Mouse (Mus musculus) thymus, adult 2 months (tissue): ENCODE results near the gene Ppp1r9a. TPM values are rescaled to one million over a fixed set of nuclear protein-coding genes. Genes with fewer than 3 reads are reported as not detected.

Experiments used
- DNase-seq: peaks from one replicate; pipeline ENCODE4 v3.0.0; 2021
- H3K27ac ChIP-seq: fragments of 200-500 bp; 2 replicates; pipeline ENCODE4 v1.5.1; 2012; ENCODE audit warnings: low read length, control low read depth; ENCODE audit not compliant: control insufficient read depth, insufficient read depth
- H3K27me3 ChIP-seq: fragments of 200-500 bp; 2 replicates; pipeline ENCODE4 v1.6.1; 2012; ENCODE audit warnings: mild to moderate bottlenecking, low read length, moderate library complexity, mixed read lengths; ENCODE audit not compliant: control insufficient read depth, insufficient read depth
- H3K36me3 ChIP-seq: fragments of 200-500 bp; 2 replicates; pipeline ENCODE4 v1.6.1; 2012; ENCODE audit warnings: mild to moderate bottlenecking, low read length, moderate library complexity; ENCODE audit not compliant: control insufficient read depth, insufficient read depth
- H3K4me1 ChIP-seq: fragments of 200-500 bp; replicated peaks from 2 replicates; pipeline ENCODE4 v1.6.1; 2012; ENCODE audit warnings: low read length; ENCODE audit not compliant: control insufficient read depth, insufficient read depth
- H3K4me3 ChIP-seq: fragments of 200-500 bp; 2 replicates; pipeline ENCODE4 v1.5.1; 2012; ENCODE audit warnings: mild to moderate bottlenecking, low read length, control low read depth, moderate library complexity; ENCODE audit not compliant: control insufficient read depth, insufficient read depth
- CTCF ChIP-seq: fragments of 200-500 bp; IDR thresholded peaks from 2 replicates; pipeline ENCODE4 v1.5.1; 2012; ENCODE audit warnings: mild to moderate bottlenecking, control low read depth, low read length, moderate library complexity, borderline replicate concordance; ENCODE audit not compliant: control insufficient read depth, poor library complexity, insufficient read depth; ENCODE audit errors: extremely low read depth
- POLR2A ChIP-seq: fragments of 200-500 bp; IDR thresholded peaks from 2 replicates; pipeline ENCODE4 v1.6.1; 2012; ENCODE audit warnings: mild to moderate bottlenecking, low read length, control low read depth, moderate library complexity; ENCODE audit not compliant: control insufficient read depth, poor library complexity, insufficient read depth; ENCODE audit errors: extremely low read depth
- WGBS: fragments of 180-500 bp; shearing (Covaris S2); methylation state at CpG from one replicate; pipeline ENCODE4 v1.1.7; 2018; 5-methylcytosine and 5-hydroxymethylcytosine counted together
- polyA plus RNA-seq: library from polyadenylated mRNA; depleted of rRNA; stranded (reverse); fragments of >200 nt; gene quantifications from 2 replicates; pipeline ENCODE4 v1.2.3, GENCODE M21; 2012

Gene Ppp1r9a
- polyA plus RNA-seq, 1 experiment = 0.92 TPM

DNA sequence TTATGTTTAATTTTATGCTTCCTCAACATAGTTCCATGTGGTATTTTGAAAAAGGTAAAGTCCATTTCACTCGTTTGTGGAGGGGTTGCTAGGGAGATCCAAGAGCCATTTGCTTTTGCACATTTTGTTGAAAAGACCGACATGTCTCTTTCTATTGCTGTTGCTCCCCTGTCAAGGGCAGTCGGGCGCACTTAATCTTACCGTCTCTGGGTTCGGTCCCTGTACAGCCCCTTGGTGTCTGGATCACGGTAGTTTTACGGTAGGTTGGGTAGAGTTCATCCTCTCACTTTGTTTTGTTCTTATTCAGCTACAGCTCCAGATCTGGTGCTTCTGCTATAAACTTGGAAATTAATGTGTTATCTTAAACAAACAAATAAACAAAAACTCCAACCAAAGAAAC, 98.1 kb downstream of the Ppp1r9a start:
- Histone ChIP-seq H3K27ac (no peak overlapping the region), H3K36me3 (no peaks in the 10 kb centered on the region), H3K27me3 (no peaks in the 10 kb centered on the region), H3K4me3 (no peak overlapping the region), H3K4me1 (no peaks in the 10 kb centered on the region)
- WGBS = 93% methylated on average over 8 of the region's 8 CpGs
- no peak for DNase-seq
- TF ChIP-seq POLR2A = no peak
- TF ChIP-seq CTCF = no peak

DNA sequence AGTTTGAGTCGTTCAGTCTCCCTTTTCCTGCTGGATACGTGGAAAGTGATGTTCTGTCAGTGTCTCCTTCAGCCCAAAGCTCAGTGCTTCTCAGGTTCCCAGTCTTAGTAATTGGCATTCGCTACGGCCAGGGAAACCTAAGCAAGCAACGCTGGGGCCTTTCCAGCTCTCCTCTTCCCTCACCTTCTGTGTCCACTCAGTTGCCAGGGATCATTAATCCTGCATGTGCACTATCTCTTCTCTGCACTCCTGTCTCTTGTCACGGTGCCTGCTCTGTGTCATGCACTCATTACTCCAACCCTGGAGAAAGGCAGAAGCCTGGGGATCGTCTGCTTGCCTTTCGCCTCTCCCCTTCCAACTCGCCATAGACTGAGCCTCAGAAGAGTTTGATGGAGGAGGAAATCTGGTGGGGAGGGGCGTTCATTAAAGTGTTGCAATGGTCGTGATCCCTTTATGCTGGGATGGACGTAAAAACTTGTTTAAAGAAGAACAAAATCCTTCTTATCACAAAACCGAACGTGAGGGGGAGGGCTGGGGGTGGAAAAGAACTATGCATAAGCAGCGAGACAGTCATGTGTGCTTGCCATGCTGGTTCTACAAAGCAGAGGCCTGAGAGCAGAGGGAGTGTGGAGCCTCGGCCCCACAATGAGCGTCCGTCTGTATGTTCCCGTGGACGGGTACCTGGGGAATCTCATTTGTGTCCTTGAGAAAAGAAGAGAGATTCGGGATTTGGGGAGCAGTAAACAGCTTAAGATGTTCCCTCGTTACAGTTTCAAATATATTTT, 103.0 kb downstream of the Ppp1r9a start:
- TF ChIP-seq CTCF (no peak), POLR2A (no peak)
- no peak for DNase-seq
- WGBS = 92% methylated on average over 22 of the region's 22 CpGs
- Histone ChIP-seq H3K4me1 (no peaks in the 10 kb centered on the region), H3K27me3 (no peaks in the 10 kb centered on the region), H3K4me3 (no peak overlapping the region), H3K27ac (no peak overlapping the region), H3K36me3 (no peaks in the 10 kb centered on the region)

DNA sequence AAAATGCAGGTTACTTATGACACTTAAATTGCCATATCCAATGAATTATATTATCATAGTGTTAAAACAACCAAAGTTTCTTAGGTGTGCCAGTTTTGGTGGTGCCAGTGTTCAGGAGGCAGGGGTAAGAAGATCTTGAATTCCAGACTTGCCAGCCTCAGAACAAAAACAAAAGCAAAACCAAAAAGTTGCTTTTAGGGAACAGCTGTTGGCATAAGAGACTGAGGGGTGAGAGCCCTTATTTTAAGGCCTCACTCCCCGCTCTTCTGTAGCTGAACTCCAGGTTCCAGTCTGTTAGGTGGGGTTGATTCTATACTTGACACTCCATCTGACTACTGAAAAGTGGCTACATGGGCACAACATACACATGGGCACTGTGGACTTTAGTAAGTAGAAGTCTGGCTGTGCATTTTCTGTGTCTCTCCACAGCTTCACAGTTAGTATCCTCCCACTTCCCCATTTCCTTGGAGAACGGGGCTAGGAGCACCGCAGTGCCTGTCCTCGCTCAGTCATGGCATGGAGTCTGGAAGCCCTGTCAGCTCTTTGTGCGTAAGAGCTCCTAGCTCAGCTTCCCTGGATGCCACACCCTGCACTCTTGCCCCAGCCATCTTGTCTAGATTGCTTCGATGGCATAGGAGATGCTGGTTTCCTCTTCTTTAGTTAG, 103.7 kb downstream of the Ppp1r9a start:
- DNase-seq = no peak
- H3K4me3 ChIP-seq = no peak overlapping the region

DNA sequence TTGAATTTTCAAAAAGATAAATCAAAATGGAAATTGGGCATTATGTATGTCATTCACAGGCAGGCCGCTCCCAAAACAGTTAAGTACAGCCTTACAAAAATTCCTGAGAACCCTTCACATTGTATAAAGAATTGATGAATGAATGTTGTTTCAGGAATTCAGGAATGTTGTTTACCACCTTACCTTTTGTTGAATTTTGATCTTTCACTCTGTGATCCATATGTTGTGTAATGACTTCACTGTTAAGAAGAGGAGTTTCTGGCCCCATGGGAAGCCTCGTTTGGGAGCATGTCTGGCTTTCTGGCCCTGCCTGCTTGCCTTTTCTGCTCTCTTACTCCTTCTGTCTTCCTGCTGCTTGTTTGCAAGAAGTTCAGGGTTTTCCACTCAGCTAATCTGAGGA, 105.4 kb downstream of the Ppp1r9a start:
- DNase-seq = no peak
- Histone ChIP-seq H3K4me3 (no peak overlapping the region), H3K4me1 (no peaks in the 10 kb centered on the region), H3K27ac (no peak overlapping the region), H3K36me3 (no peaks in the 10 kb centered on the region), H3K27me3 (no peaks in the 10 kb centered on the region)
- 87% methylated on average over 2 of the region's 2 CpGs for WGBS
- TF ChIP-seq POLR2A (no peak), CTCF (no peak)

More for the DNA sequence above, 103.7 kb downstream of the Ppp1r9a start:
- H3K4me1 ChIP-seq = no peaks in the 10 kb centered on the region
- H3K27ac ChIP-seq = no peak overlapping the region
- TF ChIP-seq CTCF = no peak
- TF ChIP-seq POLR2A = no peak
- WGBS = 75% methylated on average over 6 of the region's 6 CpGs
- no peaks in the 10 kb centered on the region for H3K27me3 ChIP-seq
- no peaks in the 10 kb centered on the region for H3K36me3 ChIP-seq

DNA sequence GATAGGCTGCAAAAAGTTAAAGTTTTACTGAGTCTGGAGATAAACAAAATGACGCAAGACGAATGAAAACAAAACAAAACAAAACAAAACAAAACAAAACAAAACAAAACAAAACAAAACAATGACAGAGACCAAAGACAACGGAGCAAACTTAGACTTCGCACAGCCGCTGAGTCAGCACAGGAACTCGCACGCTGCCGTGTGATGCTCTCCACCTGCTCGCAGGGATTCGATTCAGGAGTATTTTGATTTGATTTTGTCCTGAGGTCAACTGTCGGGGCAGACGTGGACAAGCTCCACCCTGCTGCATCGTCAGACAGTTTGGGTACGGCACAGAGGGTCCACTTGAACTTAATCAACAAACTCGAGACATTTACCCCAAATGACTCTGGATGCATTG, 105.9 kb downstream of the Ppp1r9a start:
- Histone ChIP-seq H3K27me3 (no peaks in the 10 kb centered on the region), H3K27ac (no peak overlapping the region), H3K4me3 (no peak overlapping the region), H3K36me3 (no peaks in the 10 kb centered on the region), H3K4me1 (no peaks in the 10 kb centered on the region)
- 93% methylated on average over 15 of the region's 15 CpGs for WGBS
- no peak for DNase-seq
- no peak for TF ChIP-seq POLR2A
- TF ChIP-seq CTCF = no peak

DNA sequence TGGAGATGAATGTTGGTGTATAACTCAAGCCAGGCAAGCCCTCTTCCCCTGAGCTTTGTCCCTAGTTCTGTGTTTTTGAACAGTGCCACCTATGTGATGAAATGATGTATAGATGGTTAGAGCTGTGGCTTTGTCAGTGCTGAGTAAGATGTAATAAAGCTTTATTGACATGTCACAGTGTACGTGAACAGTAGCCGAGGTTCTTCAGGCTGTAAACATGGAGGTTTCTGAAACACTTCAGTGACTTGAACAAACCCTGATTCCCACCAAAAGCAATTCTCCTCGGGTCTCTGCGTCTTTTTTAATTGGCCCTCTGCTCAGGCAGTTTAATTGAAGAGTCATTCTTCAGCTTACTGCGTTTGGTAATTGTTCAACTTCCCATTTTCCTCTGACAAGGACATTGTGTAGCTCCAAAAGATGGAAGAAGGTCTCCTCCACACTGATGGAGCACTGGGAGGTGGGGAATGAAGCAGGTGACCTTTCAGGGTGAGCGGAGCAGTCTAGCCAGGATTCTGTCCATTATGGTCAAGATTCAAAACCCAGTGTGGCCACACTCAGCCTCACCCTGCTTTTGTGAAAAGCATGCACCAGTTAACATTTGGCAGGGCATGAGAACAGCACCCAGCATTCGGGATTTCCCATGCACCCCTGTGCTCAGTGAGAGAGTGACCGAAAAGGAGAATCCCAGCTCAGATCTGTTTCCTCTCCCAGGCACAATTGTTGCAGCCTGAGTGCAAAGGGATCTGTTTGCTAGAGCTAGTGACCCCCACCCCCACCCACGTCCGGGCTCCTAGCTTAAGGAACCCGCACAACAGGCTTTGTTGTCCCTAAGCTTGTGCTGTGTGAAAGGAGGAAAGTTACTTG, 108.1 kb downstream of the Ppp1r9a start:
- WGBS = 81% methylated on average over 11 of the region's 11 CpGs
- TF ChIP-seq CTCF = no peak
- TF ChIP-seq POLR2A = no peak
- no peak for DNase-seq

More for the DNA sequence above, 108.1 kb downstream of the Ppp1r9a start:
- no peaks in the 10 kb centered on the region for H3K36me3 ChIP-seq
- H3K27me3 ChIP-seq = no peaks in the 10 kb centered on the region
- no peak overlapping the region for H3K27ac ChIP-seq
- no peak overlapping the region for H3K4me3 ChIP-seq
- no peaks in the 10 kb centered on the region for H3K4me1 ChIP-seq
